Comparison of ENCODE assay signal across 22 mouse cellular contexts in the genomic region with DNA sequence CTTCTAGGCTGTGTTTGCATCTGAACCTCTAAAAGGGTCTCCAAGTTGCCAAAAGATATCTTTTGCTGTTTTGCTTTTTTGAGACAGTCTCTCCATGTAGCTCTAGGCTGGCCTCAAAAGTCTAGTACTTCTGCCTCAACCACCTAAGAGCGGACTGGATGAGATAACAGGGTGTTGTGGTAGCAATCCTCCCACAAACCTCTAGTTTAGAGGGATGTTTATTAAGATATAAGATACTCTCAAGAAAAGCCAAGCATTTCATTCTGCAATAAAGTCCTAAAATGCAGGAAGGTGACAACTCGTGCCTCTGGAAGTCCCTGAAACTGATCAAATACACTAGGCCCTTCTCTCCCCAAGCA. TPM values are rescaled to one million over a fixed set of nuclear protein-coding genes. Genes with fewer than 3 reads are reported as not detected.
DNase-seq lines count a peak whose midpoint lies in the region; ATAC-seq lines count a peak whose summit lies in the region.
"Had no signal": no experiment of that assay in that cellular context is flagged by ENCODE, and none has a peak within 500 bp of the region (broad histone marks: within the 10 kb centered on the region; RNA-seq: fewer than 3 reads in every experiment).

No protein-coding gene starts in this region.

- H3K4me1 ChIP-seq in hindbrain, embryonic 12.5 days = peaks cover 46% of the 10 kb centered on the region
- H3K4me1 ChIP-seq in hindbrain, embryonic 11.5 days (replicated peaks; ENCODE audit: control insufficient read depth, insufficient read depth, low read length) = peaks cover 7% of the 10 kb centered on the region; the same call in 1 of the 2 replicates
- peaks cover 88% of the 10 kb centered on the region for H3K4me1 ChIP-seq in neural tube, embryonic 13.5 days (replicated peaks)
- peaks cover 48% of the 10 kb centered on the region for H3K4me1 ChIP-seq in neural tube, embryonic 15.5 days

- no peaks in the 10 kb centered on the region for H3K36me3 ChIP-seq in hindbrain, embryonic 12.5 days
- H3K36me3 ChIP-seq in hindbrain, embryonic 11.5 days (ENCODE audit: control insufficient read depth, insufficient read depth, low read length) = no peaks in the 10 kb centered on the region
- 0 out of 2 replicates have a peak, but pooled peaks cover 4% of the 10 kb centered on the region for H3K36me3 ChIP-seq in neural tube, embryonic 13.5 days
- H3K36me3 ChIP-seq in neural tube, embryonic 15.5 days = no peaks in the 10 kb centered on the region
- H3K36me3 ChIP-seq: embryonic facial prominence, embryonic 12.5 days; G1E; heart, embryonic 15.5 days; lung, embryonic 15.5 days had no signal

- no peaks in the 10 kb centered on the region for H3K9me3 ChIP-seq in hindbrain, embryonic 12.5 days (replicated peaks)
- H3K9me3 ChIP-seq in hindbrain, embryonic 11.5 days (ENCODE audit: control insufficient read depth, low read length) = no peaks in the 10 kb centered on the region
- H3K9me3 ChIP-seq in neural tube, embryonic 13.5 days = no peaks in the 10 kb centered on the region
- H3K9me3 ChIP-seq in neural tube, embryonic 15.5 days (replicated peaks) = no peaks in the 10 kb centered on the region
- H3K9me3 ChIP-seq: embryonic facial prominence, embryonic 12.5 days; G1E; heart, embryonic 15.5 days; lung, embryonic 15.5 days had no signal

- no peak overlapping the region for H3K4me2 ChIP-seq in hindbrain, embryonic 12.5 days (replicated peaks)
- H3K4me2 ChIP-seq in hindbrain, embryonic 11.5 days (replicated peaks; ENCODE audit: low read depth, low read length) = no peak overlapping the region
- peak overlapping the region; percentile 16; the same call in 1 of the 2 replicates for H3K4me2 ChIP-seq in neural tube, embryonic 13.5 days
- H3K4me2 ChIP-seq in neural tube, embryonic 15.5 days = no peak overlapping the region
- H3K4me2 ChIP-seq: embryonic facial prominence, embryonic 12.5 days; heart, embryonic 15.5 days; lung, embryonic 15.5 days had no signal

- DNase-seq in hindbrain, embryonic 11.5 days (ENCODE audit: low spot score) = no peak
- no peak for DNase-seq in right cerebral cortex, postnatal 36 days (ENCODE audit: low spot score in 2 of 2)
- DNase-seq in gastrocnemius, adult 18-20 months (ENCODE audit: low spot score) = no peak
- DNase-seq: adrenal gland, postnatal 25 days; cerebellum, adult 11 months; cerebellum, postnatal 10 days; gastrocnemius, postnatal 36 days; kidney, adult 11 months; layer of hippocampus, postnatal 36 days; lung, postnatal 4 days; thymus, postnatal 14 days had no signal

- 100% methylated on average over 2 of the region's 2 CpGs for WGBS in hindbrain, embryonic 12.5 days
- WGBS in hindbrain, embryonic 11.5 days = 96% methylated on average over 2 of the region's 2 CpGs
- WGBS in neural tube, embryonic 13.5 days = 96% methylated on average over 2 of the region's 2 CpGs
- 93% methylated on average over 2 of the region's 2 CpGs for WGBS in neural tube, embryonic 15.5 days

- ATAC-seq in hindbrain, embryonic 12.5 days (ENCODE audit: low FRiP score) = no peak
- no peak for ATAC-seq in hindbrain, embryonic 11.5 days (ENCODE audit: low FRiP score)
- ATAC-seq in neural tube, embryonic 13.5 days (ENCODE audit: low read depth) = no peak
- no peak for ATAC-seq in neural tube, embryonic 15.5 days (ENCODE audit: low FRiP score)
- ATAC-seq in megakaryocyte progenitor cell, adult 5-6 weeks (replicated peaks; ENCODE audit: poor library complexity) = peak; percentile 37; the same call in 1 of the 2 replicates

- H3K27me3 ChIP-seq in hindbrain, embryonic 12.5 days = no peaks in the 10 kb centered on the region
- no peaks in the 10 kb centered on the region for H3K27me3 ChIP-seq in hindbrain, embryonic 11.5 days (ENCODE audit: control insufficient read depth, insufficient read depth, low read length)
- H3K27me3 ChIP-seq in neural tube, embryonic 13.5 days = no peaks in the 10 kb centered on the region
- no peaks in the 10 kb centered on the region for H3K27me3 ChIP-seq in neural tube, embryonic 15.5 days (replicated peaks)
- H3K27me3 ChIP-seq: embryonic facial prominence, embryonic 12.5 days; lung, embryonic 15.5 days had no signal

- H3K9ac ChIP-seq in hindbrain, embryonic 12.5 days = no peak overlapping the region
- no peak overlapping the region for H3K9ac ChIP-seq in hindbrain, embryonic 11.5 days (ENCODE audit: low read depth, low read length)
- H3K9ac ChIP-seq in neural tube, embryonic 13.5 days = no peak overlapping the region
- no peak overlapping the region for H3K9ac ChIP-seq in neural tube, embryonic 15.5 days (replicated peaks)
- H3K9ac ChIP-seq: embryonic facial prominence, embryonic 12.5 days; heart, embryonic 15.5 days; liver, embryonic 14.5 days; lung, embryonic 15.5 days had no signal

- no peak overlapping the region for H3K4me3 ChIP-seq in hindbrain, embryonic 12.5 days
- no peak overlapping the region for H3K4me3 ChIP-seq in hindbrain, embryonic 11.5 days (ENCODE audit: low read depth, low read length)
- H3K4me3 ChIP-seq in neural tube, embryonic 13.5 days = no peak overlapping the region
- H3K4me3 ChIP-seq in neural tube, embryonic 15.5 days (replicated peaks) = no peak overlapping the region
- H3K4me3 ChIP-seq: embryonic facial prominence, embryonic 12.5 days; erythroblast, embryonic 14.5 days; heart, embryonic 15.5 days; lung, embryonic 15.5 days had no signal

- peak overlapping the region; percentile 80; the same call in 1 of the 2 replicates for H3K27ac ChIP-seq in hindbrain, embryonic 12.5 days
- H3K27ac ChIP-seq in hindbrain, embryonic 11.5 days (ENCODE audit: low read depth, low read length) = no peak overlapping the region
- H3K27ac ChIP-seq in neural tube, embryonic 13.5 days (replicated peaks) = peak overlapping the region; percentile 87
- no peak overlapping the region; the same call in 1 of the 2 replicates for H3K27ac ChIP-seq in neural tube, embryonic 15.5 days (replicated peaks)
- H3K27ac ChIP-seq: embryonic facial prominence, embryonic 12.5 days; heart, embryonic 15.5 days; liver, embryonic 14.5 days; lung, embryonic 15.5 days had no signal

RNA-seq across cellular contexts. Expression of a gene that starts 52.2 kb away (rescaled TPM):
- polyA plus RNA-seq in hindbrain, embryonic 12.5 days (2016; fragmentation: Nextera tagmentation; extraction: Ambion mirVana) = 121 and 125 TPM in 2 replicates
- 104 and 109 TPM in 2 replicates for polyA plus RNA-seq in hindbrain, embryonic 11.5 days (2014; fragmentation: Nextera tagmentation; extraction: Ambion mirVana)
- 126 and 142 TPM in 2 replicates for polyA plus RNA-seq in neural tube, embryonic 13.5 days (2015; fragmentation: Nextera tagmentation; extraction: Ambion mirVana)
- polyA plus RNA-seq in neural tube, embryonic 15.5 days (2015; fragmentation: Nextera tagmentation; extraction: Ambion mirVana) = 108 and 137 TPM in 2 replicates
- 0.39 and 1.5 TPM in 2 replicates for total RNA-seq in megakaryocyte progenitor cell, adult 5-6 weeks (2015)
- 0.46 and 1.1 TPM in 2 replicates for total RNA-seq in megakaryocyte progenitor cell, adult 5-6 weeks (2017)
- 1 to 10 TPM; 1.4 to 1.8 TPM for total RNA-seq in gastrocnemius, adult 18-20 months (2021)
- total RNA-seq: monocyte, adult 5-6 weeks had no signal
- polyA plus RNA-seq: G1E had no signal

Comparison
In these comparisons a context has a peak if more than half of its experiments do, and no peak if none do; other contexts are left out.
1. H3K27ac ChIP-seq: peak in hindbrain, embryonic 12.5 days (single experiment) and neural tube, embryonic 13.5 days (single experiment); none in hindbrain, embryonic 11.5 days (single experiment) and neural tube, embryonic 15.5 days (single experiment).